Mouse (Mus musculus) erythroblast, embryonic 14.5 days (primary cell): ENCODE measurements around the gene Snrnp25. TPM values are rescaled to one million over a fixed set of nuclear protein-coding genes. Genes with fewer than 3 reads are reported as not detected.
"Not testable (repeated sequence)": the region's sequence is repeated elsewhere in the genome, so short reads cannot be mapped to it uniquely, and the experiment has no call there.

Experiments used
- H3K27me3 ChIP-seq: 2 replicates; pipeline ENCODE4 v1.6.1; 2012; ENCODE audit warnings: inconsistent platforms; ENCODE audit not compliant: control insufficient read depth
- H3K36me3 ChIP-seq: 2 replicates; pipeline ENCODE4 v1.6.1; 2012; ENCODE audit warnings: mild to moderate bottlenecking, inconsistent platforms; ENCODE audit not compliant: control insufficient read depth
- H3K4me1 ChIP-seq: 2 replicates; pipeline ENCODE4 v1.6.1; 2012; ENCODE audit warnings: inconsistent platforms; ENCODE audit not compliant: control insufficient read depth
- H3K4me3 ChIP-seq: replicated peaks from 2 replicates; pipeline ENCODE3; 2012; ENCODE audit warnings: moderate library complexity, mild to moderate bottlenecking, inconsistent platforms
- H3K9me3 ChIP-seq: 2 replicates; pipeline ENCODE4 v1.6.1; 2012; ENCODE audit warnings: low read length, inconsistent platforms, mixed read lengths; ENCODE audit not compliant: control insufficient read depth
- GATA1 ChIP-seq: IDR thresholded peaks from 2 replicates; pipeline ENCODE4 v1.6.1; 2012; ENCODE audit warnings: low read length, inconsistent platforms, mixed read lengths
- TAL1 ChIP-seq: IDR thresholded peaks from 3 replicates; pipeline ENCODE4 v1.6.1; 2012; ENCODE audit warnings: low read length, inconsistent platforms, mixed read lengths
- polyA plus RNA-seq: library from polyadenylated mRNA; stranded (reverse); fragments of >175 nt; gene quantifications from 2 replicates; pipeline ENCODE4 v1.2.3, GENCODE M21; 2012

Gene Snrnp25
- polyA plus RNA-seq, 1 experiment = 48.2 TPM

DNA sequence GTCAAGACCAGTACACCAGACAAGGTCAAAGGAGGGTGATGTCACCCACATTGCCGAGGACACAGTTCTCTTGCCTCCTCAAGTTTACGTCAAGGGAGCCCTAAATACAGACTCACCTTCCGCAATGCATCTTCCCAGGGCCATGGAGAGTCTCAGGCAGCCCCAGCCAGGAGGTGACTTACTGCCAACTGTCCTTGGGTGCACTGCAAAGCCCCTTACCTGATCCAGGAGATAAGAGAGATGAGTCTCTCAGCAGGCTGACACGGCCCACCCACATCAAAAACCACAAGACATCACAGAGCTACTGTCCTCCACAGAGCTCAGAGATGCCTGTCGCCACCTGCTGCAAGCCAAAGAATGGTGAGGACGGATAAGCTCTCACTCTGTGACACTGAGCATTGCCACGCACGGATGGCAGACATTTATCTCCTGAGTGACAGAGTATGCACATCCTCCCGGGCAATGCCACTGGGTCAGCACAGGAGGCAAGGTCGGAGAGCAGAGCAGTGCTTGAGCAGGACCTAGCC, 5.1 kb upstream of the Snrnp25 start, which contains the start of gene Il9r:
Gene Il9r, minus strand, starts transcription at position 205 of the 527 bp plus-strand sequence.
- Histone ChIP-seq H3K27me3 (peaks cover 11% of the 10 kb centered on the region), H3K9me3 (no peaks in the 10 kb centered on the region), H3K4me3 (no peak within 1 kb of the TSS), H3K4me1 (peaks cover 47% of the 10 kb centered on the region), H3K36me3 (no peaks in the 10 kb centered on the region)
- TF ChIP-seq GATA1 (no peak), TAL1 (no peak)

DNA sequence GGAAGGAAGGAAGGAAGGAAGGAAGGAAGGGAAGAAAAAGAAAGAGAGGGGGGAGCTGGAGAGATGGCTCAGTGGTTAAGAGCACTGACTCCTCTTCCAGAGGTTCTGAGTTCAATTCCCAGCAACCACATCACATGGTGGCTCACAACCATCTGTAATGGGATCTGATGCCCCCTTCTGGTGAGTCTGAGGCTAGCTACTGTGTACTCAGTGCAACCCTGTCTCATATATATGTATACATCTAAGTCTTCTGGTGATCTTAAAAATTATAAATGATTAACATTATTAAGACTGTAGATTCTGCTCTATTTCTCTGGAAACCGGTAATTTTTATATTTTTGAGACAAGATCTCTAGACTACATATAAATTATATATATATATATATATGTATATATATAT, 4.2 kb upstream of the Snrnp25 start:
- not testable (repeated sequence) for H3K9me3 ChIP-seq, H3K4me3 ChIP-seq, H3K36me3 ChIP-seq, H3K27me3 ChIP-seq
- H3K4me1 ChIP-seq = peaks cover 51% of the 10 kb centered on the region

DNA sequence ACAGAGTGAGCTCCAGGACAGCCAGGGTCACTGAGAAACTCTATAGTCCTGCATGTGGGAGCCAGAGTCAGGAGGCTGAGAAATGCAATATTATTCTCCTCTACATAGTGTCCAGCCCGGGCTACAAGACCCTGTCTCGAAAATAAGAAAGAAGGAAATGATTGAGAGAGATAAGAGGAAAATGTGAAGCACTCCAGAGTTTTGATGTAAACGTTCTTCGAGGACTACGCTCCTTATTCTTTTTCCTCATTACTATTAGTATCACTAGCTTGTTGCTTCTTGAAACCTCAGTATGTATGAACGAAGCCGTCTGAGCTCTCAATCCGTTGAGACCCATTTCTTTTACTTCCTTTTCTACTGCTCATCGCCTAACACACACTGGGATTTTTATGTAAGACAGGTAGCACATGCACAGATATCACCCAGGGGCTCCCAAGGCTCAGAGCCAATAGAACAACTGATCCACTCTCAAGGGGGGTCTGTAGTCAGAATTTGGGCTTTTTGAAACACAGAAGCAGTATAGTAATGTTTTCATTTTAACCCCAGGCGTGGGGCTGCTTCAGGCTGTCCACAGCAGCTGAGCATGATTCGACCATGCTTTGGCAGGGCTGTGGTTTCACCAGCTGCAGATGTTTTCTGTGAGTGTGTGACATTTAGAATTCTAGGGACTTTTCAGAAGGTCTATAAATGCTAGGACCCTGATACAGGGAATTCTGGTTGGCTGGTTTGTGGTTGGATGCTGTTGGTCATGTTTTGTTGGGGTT, 3.1 kb upstream of the Snrnp25 start:
- Histone ChIP-seq H3K27me3 (peaks cover 4% of the 10 kb centered on the region; the same call in 1 of the 2 replicates), H3K4me1 (peaks cover 51% of the 10 kb centered on the region)

DNA sequence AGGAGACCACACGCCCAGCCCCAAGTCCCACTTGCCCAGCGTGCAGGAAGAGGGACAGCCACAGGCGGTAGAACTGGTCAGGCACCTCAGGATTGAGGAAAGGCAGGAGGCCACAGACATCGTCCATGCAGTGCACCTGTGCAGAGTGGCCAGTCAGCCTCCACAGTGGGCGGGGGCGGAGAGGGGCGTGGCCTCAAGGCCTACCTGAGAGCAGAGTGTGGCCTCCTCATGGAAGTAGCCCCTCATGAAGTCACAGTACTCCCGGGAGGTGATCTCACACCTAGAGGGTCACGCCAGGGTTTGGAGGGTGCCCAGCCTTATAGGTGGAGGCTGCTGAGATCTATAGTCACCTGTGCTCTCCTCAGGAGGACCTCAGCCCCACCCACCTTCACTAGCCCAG, 5.4 kb downstream of the Snrnp25 start:
- no peaks in the 10 kb centered on the region for H3K27me3 ChIP-seq
- TF ChIP-seq TAL1 (no peak), GATA1 (no peak)

More for the DNA sequence above, 3.1 kb upstream of the Snrnp25 start:
- peaks cover 7% of the 10 kb centered on the region for H3K36me3 ChIP-seq
- H3K9me3 ChIP-seq = no peaks in the 10 kb centered on the region
- no peak overlapping the region for H3K4me3 ChIP-seq
- TF ChIP-seq TAL1 (no peak), GATA1 (no peak)

DNA sequence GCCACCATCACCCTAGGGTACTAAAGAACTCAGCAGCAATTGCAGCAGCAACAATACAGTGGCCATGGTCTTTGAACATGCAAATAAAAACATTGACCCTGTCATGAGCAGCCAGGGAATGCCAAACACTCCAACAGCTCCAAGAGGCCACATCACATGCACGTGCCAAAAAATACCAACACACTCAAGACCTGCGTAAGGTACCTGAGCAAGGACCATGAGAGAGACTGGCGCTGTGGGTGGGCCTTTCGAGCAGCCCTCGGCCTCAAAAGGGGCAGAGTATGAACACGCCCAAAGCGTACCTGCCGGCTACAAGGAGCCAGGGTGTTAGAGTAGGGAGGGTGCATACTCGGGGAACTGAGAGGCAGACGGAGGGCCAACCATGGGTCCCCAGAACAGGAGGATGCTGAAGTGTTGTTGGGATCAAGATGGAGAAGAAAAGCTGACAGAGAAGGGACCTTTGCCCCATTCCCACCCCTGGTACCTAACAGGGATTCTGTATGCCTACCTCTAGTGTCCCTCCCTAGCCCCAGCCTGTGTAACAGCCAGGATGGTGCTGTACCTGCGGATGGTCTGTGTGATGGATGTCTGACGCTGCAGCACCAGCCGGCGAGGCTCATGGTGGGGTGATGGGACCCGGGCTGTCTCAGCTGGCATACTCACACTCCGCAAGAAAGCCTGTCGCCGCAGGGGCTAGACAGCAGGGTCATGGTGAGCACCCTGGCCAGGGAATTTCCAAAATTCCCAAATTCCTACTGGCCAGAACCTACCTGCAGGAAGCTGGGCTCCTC, 10.4 kb downstream of the Snrnp25 start:
- Histone ChIP-seq H3K27me3 (peaks cover 32% of the 10 kb centered on the region), H3K4me3 (no peak overlapping the region), H3K4me1 (peaks cover 27% of the 10 kb centered on the region), H3K36me3 (peaks cover 30% of the 10 kb centered on the region), H3K9me3 (no peaks in the 10 kb centered on the region; the same call in 1 of the 2 replicates)
- no peak for TF ChIP-seq TAL1
- no peak for TF ChIP-seq GATA1

More for the DNA sequence above, 5.4 kb downstream of the Snrnp25 start:
- H3K4me3 ChIP-seq = no peak overlapping the region
- no peaks in the 10 kb centered on the region for H3K9me3 ChIP-seq
- peaks cover 69% of the 10 kb centered on the region for H3K36me3 ChIP-seq
- H3K4me1 ChIP-seq = peaks cover 25% of the 10 kb centered on the region

DNA sequence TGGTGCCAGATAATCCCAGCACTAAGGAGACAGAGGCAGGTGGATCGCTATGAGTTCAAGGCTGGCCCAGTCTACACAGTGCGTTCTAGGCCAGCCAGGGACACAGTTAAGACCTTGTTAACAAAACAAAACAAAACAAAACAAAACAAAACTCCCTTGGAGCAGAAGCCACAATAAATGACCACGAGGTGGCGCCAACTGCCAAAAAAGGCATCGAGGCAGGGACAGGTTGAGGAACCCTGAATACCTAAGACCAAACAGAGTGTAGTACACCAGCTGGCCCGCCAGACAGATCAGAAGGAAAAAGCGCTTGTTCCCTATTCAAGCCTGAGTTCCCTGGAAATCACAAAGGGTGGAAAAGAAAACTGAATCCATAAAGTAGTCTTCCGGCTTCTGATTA, 11.6 kb downstream of the Snrnp25 start:
- no peak for TF ChIP-seq GATA1
- no peak for TF ChIP-seq TAL1
- peaks cover 45% of the 10 kb centered on the region for H3K27me3 ChIP-seq
- H3K4me3 ChIP-seq = no peak overlapping the region
- peaks cover 34% of the 10 kb centered on the region for H3K4me1 ChIP-seq
- H3K9me3 ChIP-seq = peaks cover 10% of the 10 kb centered on the region; the same call in 1 of the 2 replicates
- peaks cover 18% of the 10 kb centered on the region for H3K36me3 ChIP-seq

DNA sequence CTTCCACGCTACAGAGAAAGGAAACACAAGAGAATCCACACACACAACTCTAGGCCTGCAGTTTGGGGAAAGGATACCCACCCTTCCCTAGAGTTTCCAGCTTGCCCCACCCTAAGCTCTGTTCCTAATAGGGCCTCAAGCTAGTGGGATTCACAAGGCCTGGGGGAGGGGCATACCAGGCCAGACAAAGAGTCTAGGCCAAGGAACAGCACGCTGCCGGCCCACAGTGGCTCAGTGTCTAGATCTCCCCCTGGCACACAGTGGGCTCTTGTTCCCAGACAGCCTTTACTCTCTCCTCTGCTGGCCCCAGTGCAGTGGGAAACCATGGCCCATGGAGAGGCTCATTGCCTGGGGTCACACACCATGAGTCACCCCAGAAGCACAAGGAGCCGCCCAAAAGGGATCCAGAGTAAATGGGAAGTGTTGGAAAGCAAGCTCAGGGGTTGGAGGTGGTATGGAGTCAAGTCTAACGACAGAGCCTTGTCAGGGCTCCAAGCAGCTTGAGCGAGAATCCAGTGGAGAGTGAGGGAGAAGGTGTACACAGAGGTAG, 13.4 kb downstream of the Snrnp25 start:
- no peak for TF ChIP-seq TAL1
- TF ChIP-seq GATA1 = no peak

DNA sequence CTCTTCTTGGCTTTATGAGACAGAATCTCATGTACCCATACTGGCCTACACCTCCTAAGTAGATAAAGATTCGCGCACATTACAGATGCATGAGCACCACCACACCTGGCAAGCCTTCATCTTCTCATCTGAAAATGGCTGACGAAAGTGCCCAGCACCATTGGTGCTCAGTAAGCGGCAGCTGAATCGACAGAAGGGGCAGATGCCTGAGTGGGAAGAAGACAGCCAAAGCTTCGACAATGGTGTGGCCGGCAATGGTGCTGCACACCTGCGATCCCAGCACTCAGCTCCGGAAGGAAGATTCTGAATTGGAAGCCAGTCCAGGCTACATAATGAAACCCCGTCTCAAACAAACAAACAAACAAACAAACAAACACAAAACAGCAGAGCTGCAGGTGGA, 14.1 kb downstream of the Snrnp25 start:
- no peak for TF ChIP-seq TAL1
- no peak for TF ChIP-seq GATA1
- Histone ChIP-seq H3K36me3 (peaks cover 2% of the 10 kb centered on the region; the same call in 1 of the 2 replicates), H3K9me3 (peaks cover 26% of the 10 kb centered on the region), H3K4me3 (no peak overlapping the region), H3K4me1 (peaks cover 46% of the 10 kb centered on the region), H3K27me3 (peaks cover 70% of the 10 kb centered on the region)

More for the DNA sequence above, 13.4 kb downstream of the Snrnp25 start:
- Histone ChIP-seq H3K4me3 (no peak overlapping the region), H3K27me3 (peaks cover 63% of the 10 kb centered on the region), H3K9me3 (peaks cover 24% of the 10 kb centered on the region), H3K4me1 (peaks cover 46% of the 10 kb centered on the region), H3K36me3 (peaks cover 5% of the 10 kb centered on the region; the same call in 1 of the 2 replicates)
